Mouse (Mus musculus) neural tube, embryonic 15.5 days (tissue): ENCODE data around the gene Naa30. TPM values are rescaled to one million over a fixed set of nuclear protein-coding genes. Genes with fewer than 3 reads are reported as not detected.

Experiments
- ATAC-seq: fragments of 200-750 bp; cut with Nextera tagmentation; 2 replicates; pipeline ENCODE4 v1.8.0; 2017; ENCODE audit warnings: mild to moderate bottlenecking, moderate TSS enrichment, moderate library complexity; ENCODE audit not compliant: low FRiP score
- H3K27ac ChIP-seq: fragments of 300-500 bp; sonication (generic); replicated peaks from 2 replicates; pipeline ENCODE4 v1.5.1; 2015; ENCODE audit warnings: mild to moderate bottlenecking, inconsistent platforms
- H3K27me3 ChIP-seq: fragments of 300-500 bp; sonication (generic); replicated peaks from 2 replicates; pipeline ENCODE4 v1.6.1; 2015; ENCODE audit warnings: inconsistent platforms
- H3K36me3 ChIP-seq: fragments of 300-500 bp; sonication (generic); 2 replicates; pipeline ENCODE4 v1.6.1; 2015; ENCODE audit warnings: inconsistent platforms
- H3K4me1 ChIP-seq: fragments of 300-500 bp; sonication (generic); 2 replicates; pipeline ENCODE4 v1.6.1; 2015; ENCODE audit warnings: inconsistent platforms
- H3K4me2 ChIP-seq: fragments of 300-500 bp; sonication (generic); 2 replicates; pipeline ENCODE4 v1.6.1; 2015; ENCODE audit warnings: inconsistent platforms, mild to moderate bottlenecking, moderate library complexity
- H3K4me3 ChIP-seq: fragments of 300-500 bp; sonication (generic); replicated peaks from 2 replicates; pipeline ENCODE4 v1.5.1; 2015; ENCODE audit warnings: mild to moderate bottlenecking, inconsistent platforms
- H3K9ac ChIP-seq: fragments of 300-500 bp; sonication (generic); replicated peaks from 2 replicates; pipeline ENCODE4 v1.6.1; 2015; ENCODE audit warnings: mild to moderate bottlenecking, inconsistent platforms
- H3K9me3 ChIP-seq: fragments of 300-500 bp; sonication (generic); replicated peaks from 2 replicates; pipeline ENCODE4 v1.6.1; 2016; ENCODE audit warnings: inconsistent platforms
- WGBS: fragments of 180-500 bp; shearing (Covaris S2); methylation state at CpG from one replicate; pipeline ENCODE4 v1.1.7; 2015; ENCODE audit warnings: mixed read lengths; 5-methylcytosine and 5-hydroxymethylcytosine counted together
- polyA plus RNA-seq: library from polyadenylated mRNA; unstranded; fragments of >200 nt; fragmentation: Nextera tagmentation; extraction: Ambion mirVana; gene quantifications from 2 replicates; pipeline ENCODE4 v1.2.1, GENCODE M21; 2015

Gene Naa30
- polyA plus RNA-seq: 11.2 and 13.1 TPM in 2 replicates

GRCm38 (mm10) chr14:49171867-49172581 is at the start of gene Naa30:
TSS of gene Naa30 (plus strand) at chr14:49172226.
- peak; percentile 94 for ATAC-seq
- H3K4me1 ChIP-seq: peaks cover 27% of the 10 kb centered on the region
- no peaks in the 10 kb centered on the region for H3K36me3 ChIP-seq
- peak within 1 kb of the TSS; percentile 70 for H3K9ac ChIP-seq
- WGBS: under 1% methylated on average over 29 of the region's 86 CpGs
- peak within 1 kb of the TSS; percentile 84 for H3K27ac ChIP-seq
- H3K9me3 ChIP-seq: no peaks in the 10 kb centered on the region
- H3K27me3 ChIP-seq: no peaks in the 10 kb centered on the region
- peak within 1 kb of the TSS; percentile 59 for H3K4me3 ChIP-seq
- H3K4me2 ChIP-seq: peak within 1 kb of the TSS; percentile 83

GRCm38 (mm10) chr14:49127162-49127779 is 44.8 kb upstream of the Naa30 start:
- no peak for ATAC-seq
- no peaks in the 10 kb centered on the region for H3K36me3 ChIP-seq
- no peak overlapping the region for H3K27ac ChIP-seq
- peaks cover 8% of the 10 kb centered on the region for H3K4me1 ChIP-seq
- 38% methylated on average over 23 of the region's 23 CpGs for WGBS
- no peaks in the 10 kb centered on the region for H3K27me3 ChIP-seq
- H3K9me3 ChIP-seq: no peaks in the 10 kb centered on the region
- H3K4me3 ChIP-seq: no peak overlapping the region
- peak overlapping the region; percentile 38 for H3K4me2 ChIP-seq
- H3K9ac ChIP-seq: no peak overlapping the region

- no peak for ATAC-seq
- no peaks in the 10 kb centered on the region for H3K36me3 ChIP-seq
- H3K4me3 ChIP-seq: no peak overlapping the region
- H3K4me1 ChIP-seq: peaks cover 8% of the 10 kb centered on the region
- no peak overlapping the region for H3K27ac ChIP-seq
- no peaks in the 10 kb centered on the region for H3K27me3 ChIP-seq
- 49% methylated on average over 10 of the region's 10 CpGs for WGBS
- no peaks in the 10 kb centered on the region for H3K9me3 ChIP-seq
- H3K9ac ChIP-seq: no peak overlapping the region
- no peak overlapping the region for H3K4me2 ChIP-seq
Measured at GRCm38 (mm10) chr14:49128544-49129263, 43.3 kb upstream of the Naa30 start.

DNA sequence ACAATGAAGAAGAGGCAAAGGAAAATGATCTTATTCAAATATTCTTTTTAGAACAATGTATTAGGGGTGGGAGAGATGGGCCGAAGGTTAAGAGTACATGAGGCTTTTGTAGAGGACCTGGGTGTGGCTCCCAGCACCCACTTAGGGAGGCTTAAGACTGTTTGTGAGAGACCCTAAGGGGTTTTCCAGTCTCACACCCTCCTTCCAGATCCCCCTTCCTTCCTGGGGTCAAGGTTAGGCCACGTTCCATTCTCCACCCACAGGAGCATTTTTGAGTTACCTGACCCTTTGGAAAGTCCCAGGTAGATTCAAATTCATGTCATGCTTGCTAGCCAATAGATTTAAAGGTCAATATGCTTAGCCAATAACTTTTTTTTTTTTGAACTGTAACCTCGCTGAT is 39.6 kb upstream of the Naa30 start:
- ATAC-seq: no peak
- Histone ChIP-seq H3K9ac (no peak overlapping the region), H3K27ac (no peak overlapping the region), H3K4me3 (no peak overlapping the region), H3K9me3 (no peaks in the 10 kb centered on the region), H3K36me3 (no peaks in the 10 kb centered on the region), H3K27me3 (no peaks in the 10 kb centered on the region), H3K4me1 (peaks cover 4% of the 10 kb centered on the region), H3K4me2 (no peak overlapping the region)
- WGBS: 90% methylated on average over 3 of the region's 3 CpGs

DNA sequence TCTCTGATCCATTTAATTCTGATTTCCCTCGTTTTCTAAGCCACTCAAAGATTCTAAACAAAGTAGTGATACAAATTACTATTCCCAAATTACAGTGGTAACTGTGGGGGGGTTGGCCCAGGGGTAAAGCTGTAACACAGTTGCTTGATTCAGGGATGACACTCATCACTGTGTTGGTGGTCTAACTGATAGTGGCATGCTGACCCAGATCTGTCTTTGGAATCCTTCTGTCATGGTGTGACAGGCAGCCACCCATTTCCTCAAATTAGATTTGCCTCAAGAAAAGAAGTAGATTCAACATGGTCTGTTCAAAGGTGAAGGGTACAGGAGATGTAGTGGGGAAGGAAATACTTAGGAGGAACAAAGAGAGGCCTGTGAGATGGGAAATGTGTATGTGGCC is 33.9 kb upstream of the Naa30 start:
- Histone ChIP-seq H3K4me1 (no peaks in the 10 kb centered on the region), H3K4me2 (no peak overlapping the region), H3K4me3 (no peak overlapping the region), H3K27ac (no peak overlapping the region), H3K9ac (no peak overlapping the region), H3K27me3 (no peaks in the 10 kb centered on the region), H3K36me3 (no peaks in the 10 kb centered on the region), H3K9me3 (no peaks in the 10 kb centered on the region)
- 67% methylated on average over 1 of the region's 1 CpGs for WGBS
- ATAC-seq: no peak

GRCm38 (mm10) chr14:49140756-49141155 is 31.3 kb upstream of the Naa30 start:
- H3K9me3 ChIP-seq: no peaks in the 10 kb centered on the region
- no peaks in the 10 kb centered on the region for H3K27me3 ChIP-seq
- H3K4me3 ChIP-seq: no peak overlapping the region
- H3K4me1 ChIP-seq: no peaks in the 10 kb centered on the region
- no peak overlapping the region for H3K27ac ChIP-seq
- ATAC-seq: no peak
- H3K36me3 ChIP-seq: no peaks in the 10 kb centered on the region
- WGBS: 94% methylated on average over 7 of the region's 7 CpGs
- H3K9ac ChIP-seq: no peak overlapping the region
- no peak overlapping the region for H3K4me2 ChIP-seq

- H3K36me3 ChIP-seq: no peaks in the 10 kb centered on the region
- 42% methylated on average over 7 of the region's 7 CpGs for WGBS
- ATAC-seq: no peak
- H3K27me3 ChIP-seq: no peaks in the 10 kb centered on the region
- no peak overlapping the region for H3K4me2 ChIP-seq
- H3K9me3 ChIP-seq: no peaks in the 10 kb centered on the region
- H3K4me1 ChIP-seq: no peaks in the 10 kb centered on the region
- H3K9ac ChIP-seq: no peak overlapping the region
- no peak overlapping the region for H3K27ac ChIP-seq
- H3K4me3 ChIP-seq: no peak overlapping the region
Measured at GRCm38 (mm10) chr14:49153801-49154200, 18.2 kb upstream of the Naa30 start.

- ATAC-seq: no peak
- Histone ChIP-seq H3K27ac (no peak overlapping the region), H3K4me2 (no peak overlapping the region), H3K4me1 (no peaks in the 10 kb centered on the region), H3K9ac (no peak overlapping the region), H3K36me3 (no peaks in the 10 kb centered on the region), H3K4me3 (no peak overlapping the region), H3K9me3 (no peaks in the 10 kb centered on the region), H3K27me3 (no peaks in the 10 kb centered on the region)
- WGBS: 24% methylated on average over 5 of the region's 5 CpGs
Measured at GRCm38 (mm10) chr14:49155572-49155971, 16.5 kb upstream of the Naa30 start.

DNA sequence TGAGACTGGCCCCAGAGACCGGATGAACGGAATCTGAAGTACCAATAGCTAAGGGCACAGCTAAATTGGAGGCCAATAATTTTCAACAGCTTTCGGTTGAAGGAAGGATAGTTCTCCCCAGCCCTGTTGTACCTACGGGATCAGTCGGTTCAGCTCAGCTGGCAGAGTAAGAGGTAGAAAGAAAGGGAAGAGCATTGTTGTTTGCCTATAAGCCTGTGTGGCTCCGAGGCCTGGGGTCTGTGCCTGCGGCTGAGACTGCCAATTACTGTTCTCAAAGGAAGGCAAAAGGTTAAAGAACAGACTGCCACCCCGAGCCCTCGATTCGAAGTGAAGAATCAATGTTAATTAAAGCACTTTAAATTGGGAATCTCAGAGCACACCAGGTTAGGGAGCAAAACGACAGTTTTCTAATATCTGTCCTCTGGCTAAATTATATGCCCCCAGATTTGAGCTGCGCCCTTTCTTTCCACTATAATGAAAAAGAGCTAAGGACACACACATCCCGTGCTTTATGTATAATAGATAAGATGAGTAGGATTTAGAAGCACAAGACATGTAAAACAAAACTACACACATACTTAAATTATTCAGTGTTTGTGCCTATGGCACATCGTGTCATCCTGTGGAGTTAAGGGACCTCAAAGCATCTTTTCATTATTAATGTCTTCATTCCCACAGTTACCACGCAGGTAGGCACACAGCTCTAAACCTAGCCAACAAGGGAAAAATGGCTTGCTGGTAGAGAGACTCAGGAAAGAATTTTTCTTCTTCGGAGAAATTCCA is 13.7 kb upstream of the Naa30 start:
- no peak overlapping the region for H3K4me3 ChIP-seq
- H3K27ac ChIP-seq: no peak overlapping the region
- no peaks in the 10 kb centered on the region for H3K4me1 ChIP-seq
- H3K27me3 ChIP-seq: no peaks in the 10 kb centered on the region
- H3K9ac ChIP-seq: no peak overlapping the region
- 75% methylated on average over 16 of the region's 16 CpGs for WGBS
- no peaks in the 10 kb centered on the region for H3K36me3 ChIP-seq
- H3K9me3 ChIP-seq: no peaks in the 10 kb centered on the region
- ATAC-seq: no peak
- no peak overlapping the region for H3K4me2 ChIP-seq

GRCm38 (mm10) chr14:49171286-49171685 is 740 bp upstream of the Naa30 start:
- Histone ChIP-seq H3K4me2 (peak overlapping the region; percentile 83), H3K9me3 (no peaks in the 10 kb centered on the region), H3K27ac (no peak overlapping the region), H3K36me3 (no peaks in the 10 kb centered on the region), H3K27me3 (no peaks in the 10 kb centered on the region), H3K9ac (peak overlapping the region; percentile 70), H3K4me3 (peak overlapping the region; percentile 59), H3K4me1 (peaks cover 27% of the 10 kb centered on the region)
- WGBS: 29% methylated on average over 8 of the region's 8 CpGs
- ATAC-seq: peak; percentile 29

DNA sequence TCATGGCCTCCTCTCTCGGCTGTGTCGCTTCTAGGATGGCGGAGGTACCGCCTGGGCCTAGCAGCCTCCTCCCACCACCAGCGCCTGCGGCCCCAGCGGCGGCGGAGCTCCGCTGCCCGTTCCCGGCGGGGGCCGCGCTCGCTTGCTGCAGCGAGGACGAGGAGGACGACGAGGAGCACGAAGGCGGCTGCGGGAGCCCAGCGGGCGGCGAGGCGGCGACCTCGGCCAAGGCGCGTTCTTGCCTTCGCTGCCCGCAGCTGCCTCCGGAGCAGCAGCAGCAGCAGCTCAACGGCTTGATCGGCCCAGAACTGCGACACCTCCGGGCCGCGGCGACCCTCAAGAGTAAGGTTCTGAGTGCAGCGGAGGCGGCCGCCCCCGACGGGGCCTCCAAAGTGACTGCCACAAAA is 559 bp downstream of the Naa30 start:
- no peaks in the 10 kb centered on the region for H3K36me3 ChIP-seq
- H3K4me1 ChIP-seq: peaks cover 30% of the 10 kb centered on the region
- H3K4me3 ChIP-seq: peak overlapping the region; percentile 59
- no peaks in the 10 kb centered on the region for H3K9me3 ChIP-seq
- peak overlapping the region; percentile 83 for H3K4me2 ChIP-seq
- ATAC-seq: peak; percentile 86
- WGBS: 3% methylated on average over 45 of the region's 46 CpGs
- peak overlapping the region; percentile 84 for H3K27ac ChIP-seq
- no peaks in the 10 kb centered on the region for H3K27me3 ChIP-seq
- H3K9ac ChIP-seq: peak overlapping the region; percentile 70
